Mouse (Mus musculus): ENCODE results near the gene Atf7. TPM values are rescaled to one million over a fixed set of nuclear protein-coding genes. Genes with fewer than 3 reads are reported as not detected.
"Not testable (repeated sequence)": the region's sequence is repeated elsewhere in the genome, so short reads cannot be mapped to it uniquely, and the experiment has no call there.

The Atf7 gene
- total RNA-seq (2014; fragmentation: Nextera tagmentation), result 124 and 212 TPM in 2 replicates
- total RNA-seq (2017), result 43.1 and 60.2 TPM in 2 replicates

DNA sequence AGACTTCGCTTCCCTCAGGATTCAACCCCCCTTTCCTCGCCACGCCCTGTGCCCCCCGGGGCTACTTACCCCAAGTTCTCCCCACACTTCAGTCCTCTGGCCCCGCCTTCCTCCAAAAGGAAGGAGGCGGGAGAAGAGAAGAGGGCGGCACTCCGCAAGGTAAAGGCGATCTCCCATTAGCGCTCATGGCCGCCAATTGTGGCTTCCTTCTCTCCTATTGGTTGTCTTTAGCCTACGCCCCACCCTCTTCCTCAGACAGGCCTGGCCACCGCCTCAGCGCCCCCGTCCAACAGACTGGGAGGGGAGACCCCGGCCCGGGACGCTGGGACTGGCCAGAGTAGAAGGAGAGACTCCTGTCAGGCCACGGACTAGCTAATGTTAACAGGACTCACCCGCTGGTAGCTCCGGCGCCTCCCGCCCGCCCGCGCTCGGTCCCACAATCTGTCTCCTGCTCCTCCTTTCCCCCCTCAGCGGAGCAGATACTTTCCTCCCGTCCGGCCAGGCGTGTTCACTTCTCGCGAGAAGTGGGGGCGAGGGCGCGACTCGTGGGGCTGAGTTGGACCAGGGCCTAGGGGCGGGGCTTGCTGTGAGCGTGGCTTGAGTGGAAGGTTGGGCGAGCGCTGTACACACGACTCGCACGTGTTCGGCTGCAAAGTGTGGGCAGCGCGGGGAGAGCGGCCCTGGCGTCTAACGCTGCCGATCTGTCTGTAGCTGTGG lies at the start of gene Atf7, which contains the start of gene Gm28047:
Gene Atf7 (minus strand): TSS at position 495 of the 717 bp plus-strand sequence.
Gene Gm28047 (minus strand): TSS at position 98 of the 717 bp plus-strand sequence.
- ATAC-seq (replicated peaks; ENCODE audit: poor library complexity, severe bottlenecking), result peak; percentile 84

DNA sequence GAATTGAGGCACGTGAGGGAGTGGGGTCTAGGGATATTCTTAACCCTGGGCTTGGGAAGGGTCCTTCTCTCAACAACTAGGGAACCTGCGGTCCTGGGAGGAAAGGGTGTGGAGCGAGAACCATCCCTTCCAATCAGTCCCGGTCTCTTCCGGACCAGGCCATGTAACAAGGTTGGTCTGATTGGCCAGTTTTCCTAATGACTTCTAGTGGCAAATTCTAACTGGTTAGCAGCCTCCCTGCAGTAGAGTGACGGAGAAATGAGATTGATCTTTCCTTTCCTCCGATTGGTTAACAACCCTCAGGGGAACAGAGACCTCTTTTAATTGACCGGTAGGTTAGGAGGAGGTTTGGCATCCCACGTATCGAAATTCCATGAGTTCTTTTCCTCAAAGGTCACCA lies 48.3 kb upstream of the Atf7 start:
- ATAC-seq (replicated peaks; ENCODE audit: poor library complexity, severe bottlenecking), result no peak

DNA sequence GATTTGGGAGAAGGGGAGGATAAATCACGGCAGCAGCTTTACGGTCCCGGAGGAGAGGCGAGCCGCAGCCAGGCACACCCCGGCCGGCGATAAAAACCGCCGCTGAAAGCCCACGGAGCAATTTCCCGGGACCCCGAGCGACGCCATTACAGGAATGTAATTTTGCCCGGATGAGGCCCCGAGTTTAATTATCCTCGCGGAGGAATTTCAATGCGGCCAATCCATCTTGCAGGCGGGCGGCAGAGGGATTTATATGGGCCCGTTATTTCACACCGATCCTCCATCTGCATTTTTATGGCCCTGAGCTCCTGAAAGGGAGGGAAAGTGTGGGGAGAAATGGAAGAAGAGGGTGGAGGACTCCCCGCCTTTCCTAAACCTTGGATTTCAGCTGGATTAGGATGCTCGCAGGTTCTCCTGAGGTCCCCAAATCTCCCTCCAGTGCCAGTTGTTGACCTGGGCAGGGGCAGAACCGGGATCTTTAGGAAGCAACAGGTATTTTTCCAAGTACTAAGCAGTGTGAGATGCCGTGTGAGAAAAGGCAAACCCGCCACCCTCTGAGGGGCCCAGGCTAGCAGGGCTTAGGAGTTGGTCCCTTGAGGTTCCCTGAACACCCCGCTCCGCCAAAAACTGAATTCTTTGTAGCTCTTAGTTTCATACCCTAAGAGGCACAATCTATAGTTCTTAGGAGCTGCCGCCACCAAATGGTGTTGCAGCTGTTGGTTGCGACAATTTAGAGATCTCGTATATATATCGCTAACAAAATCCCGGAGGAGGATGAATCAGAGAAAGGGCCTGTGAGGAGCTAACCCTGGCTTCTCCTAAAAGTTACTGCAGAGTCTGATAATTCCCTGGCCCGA lies 47.2 kb upstream of the Atf7 start, which contains the start of gene Atp5g2:
Gene Atp5g2 (minus strand): TSS at position 138 of the 857 bp plus-strand sequence.
- no peak for ATAC-seq (replicated peaks; ENCODE audit: poor library complexity, severe bottlenecking)

DNA sequence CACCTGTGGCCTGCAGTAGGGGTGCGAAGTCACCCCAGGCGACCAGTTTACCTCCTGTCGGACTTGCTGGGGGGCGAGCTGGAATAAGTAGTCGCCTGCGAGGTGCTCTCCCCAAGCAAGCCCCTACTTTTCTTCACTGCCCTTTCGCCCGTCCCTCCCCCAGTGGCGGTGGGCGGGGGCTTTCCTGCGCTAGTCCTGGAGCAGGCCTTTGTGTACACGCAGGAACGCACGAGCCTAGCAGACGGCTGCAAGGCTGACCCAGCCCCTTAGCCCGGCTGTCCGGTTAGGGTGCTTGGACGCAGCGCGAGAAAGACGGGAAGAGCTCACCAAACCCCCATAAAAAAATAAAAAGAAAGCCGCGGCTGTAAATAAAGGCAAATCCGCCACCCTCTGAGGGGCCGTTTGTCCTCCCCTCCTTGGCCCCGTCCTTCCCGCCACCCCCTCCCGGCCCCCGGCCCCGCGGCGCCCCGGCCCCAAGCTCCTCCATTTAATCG lies 46.5 kb upstream of the Atf7 start:
- peak; percentile 47 for ATAC-seq (replicated peaks; ENCODE audit: poor library complexity, severe bottlenecking)

DNA sequence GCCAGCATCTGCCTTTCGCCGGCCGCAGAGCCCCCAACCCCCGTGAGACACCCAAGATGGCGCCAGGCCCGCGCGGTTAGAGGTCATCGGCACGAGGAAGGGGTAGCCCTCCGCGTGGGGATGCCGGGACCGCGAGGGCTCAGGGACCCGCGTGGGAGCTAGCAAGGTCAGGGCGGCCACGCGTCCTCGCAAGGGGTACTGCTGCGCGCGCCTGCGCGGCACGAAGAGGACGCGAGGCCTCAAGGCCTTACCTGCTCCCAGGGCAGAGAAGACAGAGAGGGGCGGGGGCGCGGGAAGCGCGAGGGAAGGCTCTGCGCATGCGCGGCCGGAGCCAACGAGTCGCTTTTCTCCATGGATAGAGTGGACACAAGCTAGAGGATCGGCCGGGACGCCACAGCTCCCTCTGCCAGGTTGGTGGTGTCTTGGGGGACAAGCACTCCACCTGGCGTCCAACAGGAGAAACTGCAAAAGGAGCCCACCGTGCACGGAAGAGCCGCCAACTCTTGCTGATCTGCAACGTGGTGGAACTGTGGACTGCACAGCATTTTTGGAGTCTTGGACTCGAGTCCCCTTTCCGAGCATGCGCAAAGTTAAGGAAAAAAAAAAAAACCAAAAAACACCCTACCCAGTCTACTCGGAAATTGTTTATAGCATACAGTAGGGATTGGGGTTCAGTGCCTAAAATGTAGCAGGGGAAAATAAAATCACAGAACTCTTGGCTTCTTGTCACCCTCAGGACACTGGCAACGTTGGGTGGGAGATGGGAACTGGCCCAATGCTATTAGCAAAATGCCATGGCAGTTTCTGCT lies 45.7 kb upstream of the Atf7 start:
- ATAC-seq (replicated peaks; ENCODE audit: poor library complexity, severe bottlenecking), result peak; percentile 96

DNA sequence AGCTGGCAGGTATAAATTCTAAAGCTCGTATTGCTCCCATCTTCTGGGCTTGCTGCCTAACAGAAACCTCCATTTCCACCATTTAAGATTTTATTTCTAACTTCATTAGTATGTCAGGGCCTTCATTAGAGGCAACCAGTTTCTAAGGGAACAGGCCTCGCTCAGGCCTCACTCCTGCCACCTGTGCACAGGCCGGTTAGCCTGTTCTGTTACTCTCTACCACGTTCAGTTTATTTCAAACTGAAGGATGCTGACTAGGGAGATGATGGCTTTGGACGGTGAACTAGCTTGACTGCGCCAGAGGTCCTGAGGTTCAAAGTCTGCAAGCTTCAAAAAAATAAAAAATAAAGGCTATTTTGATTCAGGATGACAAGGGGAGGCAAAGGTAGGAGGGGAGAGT lies 45.0 kb upstream of the Atf7 start:
- no peak for ATAC-seq (replicated peaks; ENCODE audit: poor library complexity, severe bottlenecking)

DNA sequence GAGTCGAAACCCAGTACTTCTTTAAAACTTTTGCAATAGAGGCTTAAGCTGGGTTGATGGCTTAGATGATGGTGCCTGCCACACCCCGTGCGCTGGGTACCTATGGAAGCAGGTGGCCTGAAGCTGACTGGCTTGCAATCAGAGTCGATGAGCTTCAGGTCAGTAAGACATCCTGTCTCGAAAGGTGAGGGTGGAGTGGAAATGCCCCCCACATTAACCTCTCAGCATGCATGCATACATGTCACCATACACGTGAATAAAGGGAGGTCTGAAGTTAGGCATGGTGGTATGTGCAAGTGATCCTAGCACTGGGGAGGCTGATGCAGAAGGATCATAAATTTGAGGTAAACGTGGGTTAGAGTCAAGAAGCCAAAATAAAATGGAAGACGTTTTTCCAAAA lies 44.3 kb upstream of the Atf7 start:
- no peak for ATAC-seq (replicated peaks; ENCODE audit: poor library complexity, severe bottlenecking)

DNA sequence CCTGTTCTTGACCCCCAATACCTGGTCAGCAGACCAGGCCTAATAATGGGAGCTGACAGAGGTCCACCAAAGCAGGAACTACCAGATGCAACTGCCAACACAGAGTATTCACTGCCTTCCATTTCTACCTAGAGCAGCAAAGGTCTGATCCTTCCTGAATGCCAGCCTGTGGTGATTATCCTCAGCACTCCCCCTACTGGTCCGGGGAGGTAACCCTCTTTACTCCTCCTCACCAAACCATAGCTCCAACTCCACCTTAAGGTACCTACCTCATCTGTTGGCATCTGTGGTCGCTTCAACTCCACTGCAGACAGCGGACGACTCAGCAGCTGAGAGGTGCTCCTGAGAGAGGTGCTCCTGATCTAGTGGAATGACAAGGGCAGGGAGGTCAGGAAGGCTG lies 40.2 kb upstream of the Atf7 start:
- peak; percentile 94 for ATAC-seq (replicated peaks; ENCODE audit: poor library complexity, severe bottlenecking)

DNA sequence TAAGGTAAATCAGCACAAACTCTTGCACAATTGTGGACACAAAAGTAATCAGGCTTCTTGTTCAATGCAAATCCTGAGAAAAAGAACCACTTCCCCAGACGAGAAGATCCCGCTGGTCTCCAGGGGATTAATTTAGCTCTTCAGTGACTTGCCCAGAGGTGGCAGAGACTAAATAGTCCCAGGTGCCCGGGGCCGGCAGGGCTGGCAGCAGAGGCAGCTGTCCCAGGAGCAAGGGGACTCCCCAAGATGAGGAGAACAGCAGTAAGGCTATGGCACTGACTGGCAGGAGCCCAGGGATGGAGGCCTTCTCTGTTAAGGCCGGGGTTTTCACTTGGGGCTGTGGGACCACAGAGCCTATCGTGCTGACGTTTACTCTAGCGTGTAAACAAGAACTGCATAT lies 38.6 kb upstream of the Atf7 start:
- ATAC-seq (replicated peaks; ENCODE audit: poor library complexity, severe bottlenecking), result no peak

DNA sequence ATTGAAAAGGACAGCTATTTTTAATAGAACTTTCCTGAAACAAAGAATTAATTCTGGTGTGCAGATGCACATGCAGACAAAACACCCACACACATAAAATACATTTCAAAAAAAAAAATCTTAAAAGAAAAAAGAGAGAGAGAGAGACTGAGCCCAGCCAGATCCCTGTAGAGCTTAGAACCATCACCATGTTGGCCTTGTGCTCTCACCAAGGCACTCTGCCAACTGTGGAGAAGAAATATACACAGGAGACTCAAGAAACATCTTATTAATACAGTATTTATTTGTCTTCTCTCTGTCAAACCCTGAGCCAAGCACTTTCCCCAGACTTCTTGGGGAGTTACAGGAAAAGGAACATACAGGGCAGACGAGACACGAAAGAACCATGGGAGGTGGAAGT lies 37.3 kb upstream of the Atf7 start:
- not testable (repeated sequence) for ATAC-seq (replicated peaks; ENCODE audit: poor library complexity, severe bottlenecking)

DNA sequence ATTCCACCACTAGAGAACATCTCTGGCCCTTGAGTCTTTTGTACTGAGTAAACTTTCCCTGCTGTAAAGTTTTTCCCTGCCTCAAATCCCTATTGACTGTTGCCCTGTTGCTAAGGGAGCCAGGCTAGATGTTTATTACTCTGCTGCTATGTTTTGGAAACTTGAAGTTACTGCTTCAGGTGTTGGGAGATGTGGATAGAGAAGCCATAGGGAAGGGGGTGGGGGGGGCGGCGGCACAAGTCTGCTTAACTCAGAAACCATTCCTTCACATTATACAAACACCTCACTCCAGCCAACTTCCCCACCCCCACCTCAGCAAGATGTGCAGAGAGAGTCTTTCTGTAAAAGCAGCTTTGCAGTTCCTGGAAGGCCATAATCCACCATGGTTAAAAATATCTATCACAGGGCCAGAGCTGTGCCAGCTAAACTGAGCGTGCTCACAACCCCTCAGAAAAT lies 32.7 kb upstream of the Atf7 start:
- no peak for ATAC-seq (replicated peaks; ENCODE audit: poor library complexity, severe bottlenecking)

DNA sequence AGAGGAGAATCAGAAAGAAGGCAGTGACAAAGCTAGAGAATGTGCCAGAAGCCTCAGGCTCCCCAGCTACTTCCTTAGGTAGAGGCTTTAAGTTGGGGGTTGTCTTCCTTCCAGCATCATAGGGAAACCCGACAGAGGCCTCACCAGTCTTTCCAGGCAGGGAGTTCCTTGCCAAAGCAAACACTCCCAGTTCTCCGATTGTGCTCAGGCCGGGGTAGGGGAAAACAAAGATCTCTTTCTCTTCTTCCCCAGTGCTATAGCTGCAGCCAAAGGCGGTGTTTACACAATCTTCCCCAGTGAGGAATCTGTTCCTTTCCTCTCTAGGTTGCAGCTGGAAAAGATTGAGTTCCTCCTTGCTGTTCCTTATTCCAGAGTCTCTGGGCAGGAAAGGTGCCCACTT lies 31.4 kb upstream of the Atf7 start:
- no peak for ATAC-seq (replicated peaks; ENCODE audit: poor library complexity, severe bottlenecking)

DNA sequence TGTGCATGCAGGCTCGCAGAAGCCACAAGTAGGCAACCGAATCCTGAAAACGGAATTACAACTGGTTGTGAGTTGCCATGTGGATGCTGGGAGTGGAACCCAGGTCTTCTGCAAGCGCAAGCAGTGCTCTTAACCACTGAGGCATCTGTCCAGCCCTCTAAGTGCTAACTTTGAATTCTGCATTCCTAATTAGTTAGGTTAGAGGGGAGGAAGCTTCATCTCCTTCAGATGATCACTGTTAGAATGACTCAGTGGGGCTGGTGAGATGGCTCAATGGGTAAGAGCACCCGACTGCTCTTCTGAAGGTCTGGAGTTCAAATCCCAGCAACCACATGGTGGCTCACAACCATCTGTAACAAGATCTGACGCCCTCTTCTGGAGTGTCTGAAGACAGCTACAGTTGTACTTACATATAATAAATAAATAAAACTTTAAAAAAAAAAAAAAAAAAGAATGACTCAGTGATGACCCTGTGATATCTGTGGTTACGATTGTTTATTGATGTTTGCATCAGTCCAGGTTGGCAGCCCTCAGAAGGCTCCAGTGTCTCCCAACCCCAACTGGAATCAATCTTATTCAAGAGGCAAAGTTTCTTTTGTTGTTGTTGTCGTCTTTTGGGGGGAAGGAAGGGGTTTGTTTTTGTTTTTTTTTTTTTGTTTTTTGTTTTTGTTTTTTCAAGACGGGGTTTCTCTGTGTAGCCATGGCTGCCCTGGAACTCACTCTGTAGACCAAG lies 26.8 kb upstream of the Atf7 start:
- ATAC-seq (replicated peaks; ENCODE audit: poor library complexity, severe bottlenecking), result not testable (repeated sequence)

DNA sequence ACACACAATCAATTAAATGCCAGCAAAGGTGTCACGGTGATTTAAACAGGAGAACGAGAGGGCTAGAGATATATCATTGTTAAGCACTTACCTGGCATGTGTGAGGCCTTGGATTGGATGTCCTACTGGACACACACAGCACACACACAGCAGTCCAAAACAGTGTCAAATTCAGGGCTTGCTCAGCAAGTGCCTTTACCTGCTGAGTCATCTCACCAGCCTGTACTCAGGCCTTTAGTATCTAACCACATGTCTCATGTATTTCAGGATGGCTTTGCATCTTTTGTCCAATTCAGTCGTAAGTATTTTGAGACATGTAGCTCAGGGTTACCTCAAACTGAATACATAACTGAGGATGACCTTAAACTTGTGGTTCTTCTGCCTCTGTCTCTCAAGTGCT lies 25.8 kb upstream of the Atf7 start:
- no peak for ATAC-seq (replicated peaks; ENCODE audit: poor library complexity, severe bottlenecking)

DNA sequence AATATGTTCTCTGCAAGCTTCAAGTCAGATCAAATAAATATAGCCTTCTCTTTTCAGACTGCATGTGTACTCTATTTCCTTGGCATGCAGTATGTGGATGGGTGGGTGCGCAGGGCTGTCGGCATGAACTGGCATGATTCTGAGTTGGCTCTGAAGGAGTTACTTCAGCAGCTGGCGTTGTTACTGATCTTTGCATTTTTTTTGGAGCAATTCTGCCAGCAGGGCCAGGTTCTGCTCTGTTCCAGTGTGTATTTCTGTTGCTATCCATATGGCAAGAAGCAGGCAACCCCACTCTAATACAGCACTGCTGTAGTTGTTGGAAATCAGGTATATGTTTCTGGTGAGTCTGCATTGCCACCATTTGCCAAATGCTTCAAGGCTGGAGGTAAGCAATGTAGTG lies 10.6 kb upstream of the Atf7 start:
- no peak for ATAC-seq (replicated peaks; ENCODE audit: poor library complexity, severe bottlenecking)

DNA sequence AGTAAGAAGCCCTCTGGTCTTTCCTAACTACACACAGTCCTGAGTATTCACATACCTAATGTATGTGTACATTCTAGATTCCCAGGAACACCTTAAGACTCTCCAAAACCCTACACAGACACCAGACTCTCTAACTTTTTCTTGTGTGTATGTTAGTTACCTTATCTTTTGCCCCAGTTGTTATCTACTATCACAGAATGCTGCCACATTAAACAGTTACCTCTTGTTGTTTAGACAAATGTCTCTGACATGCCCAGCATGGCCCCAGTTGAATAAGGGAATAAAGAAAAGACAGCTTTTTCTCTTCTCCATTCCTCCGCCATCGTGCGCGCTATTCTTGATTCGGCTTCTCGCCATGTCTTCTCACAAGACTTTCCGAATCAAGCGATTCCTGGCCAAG lies 9.4 kb upstream of the Atf7 start:
- ATAC-seq (replicated peaks; ENCODE audit: poor library complexity, severe bottlenecking), result no peak

DNA sequence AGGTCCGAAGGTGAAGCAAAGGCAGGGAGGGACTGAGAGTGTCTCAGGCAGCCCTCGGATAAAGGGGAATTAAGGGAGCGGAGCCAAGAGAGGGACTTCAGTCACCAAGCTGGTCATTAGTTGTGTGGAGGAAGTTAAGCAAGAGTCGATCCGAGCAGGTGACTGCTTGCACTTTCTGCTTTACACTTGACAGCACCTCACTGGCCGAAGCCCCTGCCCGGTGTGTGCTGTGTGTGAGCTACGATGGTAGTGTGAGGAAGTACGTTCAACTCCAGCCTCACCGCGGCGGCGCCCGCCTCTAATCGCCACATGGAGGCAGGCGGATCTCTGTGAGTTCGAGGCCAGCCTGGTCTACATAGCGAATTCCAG lies 407 bp upstream of the Atf7 start:
- ATAC-seq (replicated peaks; ENCODE audit: poor library complexity, severe bottlenecking), result peak; percentile 71

DNA sequence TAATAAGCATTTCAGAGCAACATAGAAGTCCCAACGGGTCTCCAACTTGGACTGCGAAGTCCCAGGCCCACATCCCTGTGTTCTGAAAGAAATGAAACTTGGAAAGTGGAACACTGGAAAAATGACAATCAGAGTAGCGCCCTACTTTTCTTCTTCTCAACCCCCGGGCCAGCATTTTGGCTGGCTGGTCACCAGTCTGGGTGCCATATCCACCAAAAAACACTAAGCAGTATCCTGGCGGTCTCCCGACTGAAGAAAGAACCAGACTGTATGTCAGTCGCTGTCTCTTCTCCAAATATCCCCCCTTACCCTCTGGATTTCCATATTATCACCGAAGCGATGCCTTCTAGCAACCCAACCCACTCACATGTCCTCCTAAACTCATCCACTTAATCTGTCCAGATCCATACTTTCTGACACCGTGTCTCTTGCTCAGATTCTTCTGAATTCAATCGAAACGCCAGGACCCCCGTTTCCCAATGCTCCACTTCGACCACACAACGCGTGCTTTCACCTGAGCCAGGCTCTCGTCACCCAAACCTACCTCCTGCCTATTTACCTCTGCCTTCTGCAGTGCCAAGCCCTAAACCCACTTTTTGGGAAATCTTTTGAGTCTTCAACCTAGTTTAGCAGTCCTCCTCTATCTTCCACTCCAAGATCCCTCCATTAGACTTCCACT lies 834 bp downstream of the Atf7 start:
- no peak for ATAC-seq (replicated peaks; ENCODE audit: poor library complexity, severe bottlenecking)

DNA sequence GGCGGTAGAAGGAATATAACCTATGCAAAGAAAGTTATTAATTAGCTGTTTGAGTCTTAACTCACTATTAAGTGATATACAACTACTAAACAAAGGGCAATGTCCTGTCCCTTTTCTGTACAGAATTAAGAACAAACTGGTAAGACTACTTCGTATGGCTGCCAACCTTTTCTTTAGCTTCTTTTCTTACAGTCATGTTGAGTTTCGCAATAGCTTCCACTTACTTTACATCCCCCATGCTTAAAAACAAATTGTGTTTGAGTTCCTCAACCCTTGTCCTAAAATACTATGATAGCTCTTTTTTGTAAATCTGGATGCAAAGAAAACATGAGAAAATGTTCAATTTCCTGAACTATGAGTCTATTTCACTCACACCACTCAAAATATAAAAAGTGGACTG lies 2.1 kb downstream of the Atf7 start:
- ATAC-seq (replicated peaks; ENCODE audit: poor library complexity, severe bottlenecking), result no peak
